Mouse (Mus musculus) lung, embryonic 15.5 days (tissue): ENCODE measurements around the gene Enkur. TPM values are rescaled to one million over a fixed set of nuclear protein-coding genes. Genes with fewer than 3 reads are reported as not detected.

Experiments
- ATAC-seq: fragments of 200-750 bp; cut with Nextera tagmentation; 2 replicates; pipeline ENCODE4 v1.8.0; 2017; ENCODE audit warnings: moderate number of reproducible peaks, borderline replicate concordance; ENCODE audit not compliant: low FRiP score, low TSS enrichment; ENCODE audit errors: extremely low read depth
- H3K27ac ChIP-seq: fragments of 300-500 bp; sonication (generic); 2 replicates; pipeline ENCODE4 v1.5.1; 2015; ENCODE audit warnings: moderate library complexity, mild to moderate bottlenecking, inconsistent platforms
- H3K27me3 ChIP-seq: fragments of 300-500 bp; sonication (generic); 2 replicates; pipeline ENCODE4 v1.6.1; 2015; ENCODE audit warnings: inconsistent platforms
- H3K36me3 ChIP-seq: fragments of 300-500 bp; sonication (generic); 2 replicates; pipeline ENCODE4 v1.6.1; 2015; ENCODE audit warnings: inconsistent platforms
- H3K4me1 ChIP-seq: fragments of 300-500 bp; sonication (generic); 2 replicates; pipeline ENCODE4 v1.6.1; 2015; ENCODE audit warnings: inconsistent platforms
- H3K4me2 ChIP-seq: fragments of 300-500 bp; sonication (generic); 2 replicates; pipeline ENCODE4 v1.6.1; 2015; ENCODE audit warnings: inconsistent platforms, mild to moderate bottlenecking, moderate library complexity
- H3K4me3 ChIP-seq: fragments of 300-500 bp; sonication (generic); 2 replicates; pipeline ENCODE4 v1.5.1; 2015; ENCODE audit warnings: mild to moderate bottlenecking, inconsistent platforms
- H3K9ac ChIP-seq: fragments of 300-500 bp; sonication (generic); 2 replicates; pipeline ENCODE4 v1.6.1; 2015; ENCODE audit warnings: inconsistent platforms
- H3K9me3 ChIP-seq: fragments of 300-500 bp; sonication (generic); 2 replicates; pipeline ENCODE4 v1.6.1; 2016; ENCODE audit warnings: inconsistent platforms
- WGBS: fragments of 180-500 bp; shearing (Covaris S2); methylation state at CpG from one replicate; pipeline ENCODE4 v1.1.7; 2015; 5-methylcytosine and 5-hydroxymethylcytosine counted together
- polyA plus RNA-seq: library from polyadenylated mRNA; unstranded; fragments of >200 nt; fragmentation: Nextera tagmentation; extraction: Ambion mirVana; gene quantifications from 2 replicates; pipeline ENCODE4 v1.2.1, GENCODE M21; 2015

Enkur gene
- polyA plus RNA-seq, 1 experiment from 2014 or later: 3.0 TPM

DNA sequence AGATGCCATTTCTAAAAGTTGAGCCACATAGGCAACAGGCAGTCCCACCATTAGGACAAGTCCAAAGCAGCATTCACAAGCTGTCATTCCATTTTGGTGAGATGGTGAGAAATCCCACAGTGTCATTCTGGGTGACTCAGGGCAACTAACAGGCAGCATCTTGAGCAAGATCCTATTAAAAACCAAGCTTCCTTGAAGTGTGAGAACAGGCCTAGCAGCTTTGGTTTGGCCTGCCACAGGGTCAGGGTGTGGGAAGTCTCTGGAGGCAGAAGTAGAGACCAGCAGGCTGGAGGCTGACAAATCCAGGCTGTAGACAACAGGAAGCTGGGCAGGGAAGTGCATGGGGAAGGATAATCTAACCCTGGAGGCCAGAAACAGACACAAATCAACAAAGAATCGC is 22.4 kb downstream of the Enkur start:
- H3K4me2 ChIP-seq: no peak overlapping the region
- no peak overlapping the region for H3K27ac ChIP-seq
- no peaks in the 10 kb centered on the region for H3K4me1 ChIP-seq
- H3K4me3 ChIP-seq: no peak overlapping the region
- WGBS: 63% methylated on average over 1 of the region's 1 CpGs
- no peak overlapping the region for H3K9ac ChIP-seq
- H3K27me3 ChIP-seq: no peaks in the 10 kb centered on the region
- H3K36me3 ChIP-seq: no peaks in the 10 kb centered on the region
- no peaks in the 10 kb centered on the region for H3K9me3 ChIP-seq
- ATAC-seq: no peak

DNA sequence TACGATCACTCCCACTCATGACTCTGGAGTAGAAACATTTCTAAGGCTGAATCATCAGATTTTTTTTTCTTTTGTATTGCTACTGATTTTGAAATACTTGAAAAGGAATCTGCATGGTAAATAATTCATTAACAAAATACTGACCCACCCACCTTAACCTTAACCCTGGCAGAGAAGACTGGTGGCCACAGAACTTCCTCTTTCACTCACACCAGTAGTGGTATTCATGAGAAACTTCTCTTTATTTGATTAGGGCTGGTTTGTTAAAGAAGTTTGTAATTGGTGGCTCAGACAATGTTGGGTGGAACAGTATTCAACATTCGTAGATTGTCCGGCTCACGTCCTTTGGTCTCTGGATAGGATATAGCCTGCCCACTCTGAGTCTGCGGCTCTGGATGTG is 26.0 kb downstream of the Enkur start:
- H3K27ac ChIP-seq: no peak overlapping the region
- H3K9ac ChIP-seq: no peak overlapping the region
- ATAC-seq: no peak
- no peaks in the 10 kb centered on the region for H3K36me3 ChIP-seq
- no peaks in the 10 kb centered on the region for H3K4me1 ChIP-seq
- WGBS: 88% methylated on average over 5 of the region's 5 CpGs
- no peaks in the 10 kb centered on the region for H3K27me3 ChIP-seq
- H3K4me3 ChIP-seq: no peak overlapping the region
- no peaks in the 10 kb centered on the region for H3K9me3 ChIP-seq
- H3K4me2 ChIP-seq: no peak overlapping the region

DNA sequence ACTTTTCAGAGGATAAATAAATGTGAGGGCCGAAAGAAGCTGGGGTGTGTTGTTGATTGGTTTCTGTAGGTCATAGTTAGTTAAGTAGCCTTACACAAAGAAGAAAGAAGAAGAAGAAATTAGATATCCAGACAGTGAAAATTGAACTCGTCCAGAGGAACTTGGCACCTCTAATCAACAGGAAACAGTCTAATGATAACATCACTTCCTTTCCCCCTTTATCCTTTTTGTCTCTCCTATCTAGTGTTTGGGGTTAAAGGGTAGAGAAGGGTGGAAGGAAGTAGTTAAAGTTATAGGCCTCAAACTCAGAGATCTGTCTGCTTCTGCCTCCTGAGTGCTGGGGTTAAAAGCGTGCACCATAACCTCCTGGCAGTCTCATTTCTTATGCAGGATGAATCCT is 32.4 kb downstream of the Enkur start:
- ATAC-seq: no peak
- WGBS: 68% methylated on average over 3 of the region's 3 CpGs
- no peaks in the 10 kb centered on the region for H3K9me3 ChIP-seq
- no peak overlapping the region for H3K9ac ChIP-seq
- no peaks in the 10 kb centered on the region for H3K27me3 ChIP-seq
- no peaks in the 10 kb centered on the region for H3K4me1 ChIP-seq
- H3K36me3 ChIP-seq: no peaks in the 10 kb centered on the region
- no peak overlapping the region for H3K4me2 ChIP-seq
- no peak overlapping the region for H3K4me3 ChIP-seq
- no peak overlapping the region for H3K27ac ChIP-seq

DNA sequence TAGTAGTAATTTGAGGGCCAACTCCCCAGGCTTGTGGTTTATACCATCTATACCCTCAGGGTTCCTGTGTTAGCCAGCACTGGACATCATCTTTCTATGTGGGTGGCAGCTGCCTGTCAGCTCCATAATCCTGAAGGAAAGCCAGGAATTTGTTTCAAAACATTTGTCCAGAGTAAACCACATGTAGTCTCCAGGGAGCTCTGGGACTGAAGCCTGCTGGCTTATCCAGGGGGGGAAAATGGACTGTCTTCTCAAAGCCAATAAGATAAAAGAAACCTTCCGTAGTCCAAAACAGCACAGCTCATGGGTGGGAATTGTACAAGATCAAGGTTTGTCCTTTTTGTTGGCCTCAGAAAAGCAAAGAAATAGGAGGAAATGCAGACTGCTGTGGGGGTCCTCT is 37.2 kb downstream of the Enkur start:
- no peak overlapping the region for H3K4me3 ChIP-seq
- H3K27ac ChIP-seq: no peak overlapping the region
- WGBS: 84% methylated on average over 1 of the region's 1 CpGs
- H3K9ac ChIP-seq: no peak overlapping the region
- ATAC-seq: no peak
- H3K36me3 ChIP-seq: no peaks in the 10 kb centered on the region
- H3K27me3 ChIP-seq: no peaks in the 10 kb centered on the region
- H3K9me3 ChIP-seq: no peaks in the 10 kb centered on the region
- H3K4me2 ChIP-seq: no peak overlapping the region
- no peaks in the 10 kb centered on the region for H3K4me1 ChIP-seq

DNA sequence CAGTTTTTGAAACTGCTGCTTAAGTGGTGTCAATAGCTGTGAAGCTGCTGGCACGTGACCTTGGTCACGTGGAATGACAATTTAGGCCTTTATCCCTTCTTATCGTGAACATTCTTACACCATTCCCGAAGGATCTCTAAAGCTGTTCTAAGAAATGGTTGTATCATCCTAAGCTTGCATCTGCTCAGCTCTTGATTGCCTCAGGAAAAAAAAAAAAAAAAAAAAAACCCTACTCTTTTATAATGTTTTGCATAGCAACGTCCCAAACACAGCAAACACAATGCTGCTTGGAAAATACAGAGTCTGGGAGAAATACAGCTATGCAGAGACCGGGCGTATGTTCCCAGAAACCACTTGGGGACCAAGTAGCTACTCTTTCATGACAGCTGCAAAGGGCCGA is 40.9 kb downstream of the Enkur start:
- Histone ChIP-seq H3K9me3 (no peaks in the 10 kb centered on the region), H3K9ac (no peak overlapping the region), H3K36me3 (no peaks in the 10 kb centered on the region), H3K4me2 (no peak overlapping the region), H3K4me1 (no peaks in the 10 kb centered on the region), H3K27ac (no peak overlapping the region), H3K4me3 (no peak overlapping the region), H3K27me3 (no peaks in the 10 kb centered on the region)
- ATAC-seq: no peak
- WGBS: 77% methylated on average over 8 of the region's 8 CpGs

DNA sequence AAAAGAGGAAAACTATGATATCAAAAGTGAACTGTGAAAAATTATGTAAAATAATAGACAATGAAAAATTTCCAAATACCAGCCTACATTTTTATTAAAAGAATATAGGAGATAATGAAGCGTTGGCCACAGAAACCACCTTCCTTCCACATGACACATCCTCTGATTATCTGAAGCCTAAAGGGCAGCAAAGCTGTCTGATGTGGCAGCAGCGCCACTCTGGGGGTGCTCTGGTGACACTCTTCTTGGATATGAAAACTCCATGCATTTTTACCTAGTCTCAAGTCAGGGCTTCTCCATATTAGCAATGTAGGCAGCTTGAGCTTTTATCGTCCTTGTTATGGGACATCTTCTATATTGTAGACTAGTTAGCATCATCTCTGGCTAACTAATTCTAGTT is 51.7 kb downstream of the Enkur start:
- Histone ChIP-seq H3K36me3 (no peaks in the 10 kb centered on the region), H3K9me3 (no peaks in the 10 kb centered on the region), H3K4me3 (no peak overlapping the region), H3K4me1 (no peaks in the 10 kb centered on the region), H3K9ac (no peak overlapping the region), H3K27ac (no peak overlapping the region), H3K4me2 (no peak overlapping the region), H3K27me3 (no peaks in the 10 kb centered on the region)
- 91% methylated on average over 3 of the region's 3 CpGs for WGBS
- no peak for ATAC-seq

DNA sequence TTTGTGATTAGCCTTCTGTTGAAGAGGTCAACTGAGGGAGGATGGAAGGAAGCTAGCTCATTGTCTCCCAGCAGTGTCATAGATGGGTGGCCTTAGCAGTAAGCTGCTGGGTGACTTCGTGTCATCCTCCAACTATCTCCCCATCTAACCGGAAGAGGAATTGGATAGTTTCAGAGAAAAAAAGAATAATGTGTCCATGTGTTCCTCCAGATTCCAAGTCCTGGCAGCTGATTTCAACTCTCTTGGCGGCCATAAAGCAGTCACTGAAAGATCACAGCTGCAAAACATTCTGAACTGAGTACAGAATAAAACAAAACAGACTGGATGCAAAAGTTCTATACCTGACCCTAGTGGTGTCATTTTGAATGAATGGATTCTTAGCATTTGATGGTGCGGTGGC is 58.0 kb downstream of the Enkur start:
- Histone ChIP-seq H3K9ac (no peak overlapping the region), H3K27me3 (no peaks in the 10 kb centered on the region), H3K36me3 (no peaks in the 10 kb centered on the region), H3K4me1 (peaks cover 9% of the 10 kb centered on the region; the same call in 1 of the 2 replicates), H3K4me2 (no peak overlapping the region), H3K4me3 (no peak overlapping the region), H3K27ac (no peak overlapping the region), H3K9me3 (no peaks in the 10 kb centered on the region)
- WGBS: 51% methylated on average over 4 of the region's 4 CpGs
- peak; percentile 29; the same call in 1 of the 2 replicates for ATAC-seq

DNA sequence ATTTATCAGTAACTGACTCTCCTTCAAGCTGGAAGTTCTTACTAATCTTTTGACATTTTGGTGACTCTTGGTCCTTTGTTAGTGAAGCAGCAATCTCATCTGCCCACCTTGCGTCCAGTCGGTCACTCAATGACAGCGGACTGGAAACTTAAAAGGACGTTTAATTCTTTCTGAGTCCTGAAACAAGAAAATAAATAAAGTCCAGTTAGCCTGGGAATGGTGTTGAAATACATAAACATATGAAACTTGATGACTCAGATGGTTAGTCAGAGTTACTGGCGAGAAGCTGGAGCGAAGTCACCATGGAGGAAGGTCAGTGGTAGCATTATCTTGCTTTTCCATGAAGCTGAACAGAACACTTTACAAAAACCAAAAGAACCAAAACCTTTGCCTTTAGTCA is 58.7 kb downstream of the Enkur start:
- 60% methylated on average over 6 of the region's 6 CpGs for WGBS
- Histone ChIP-seq H3K4me1 (peaks cover 9% of the 10 kb centered on the region; the same call in 1 of the 2 replicates), H3K9ac (no peak overlapping the region), H3K9me3 (no peaks in the 10 kb centered on the region), H3K27me3 (no peaks in the 10 kb centered on the region), H3K27ac (no peak overlapping the region), H3K4me3 (no peak overlapping the region), H3K36me3 (no peaks in the 10 kb centered on the region), H3K4me2 (no peak overlapping the region)
- no peak for ATAC-seq

DNA sequence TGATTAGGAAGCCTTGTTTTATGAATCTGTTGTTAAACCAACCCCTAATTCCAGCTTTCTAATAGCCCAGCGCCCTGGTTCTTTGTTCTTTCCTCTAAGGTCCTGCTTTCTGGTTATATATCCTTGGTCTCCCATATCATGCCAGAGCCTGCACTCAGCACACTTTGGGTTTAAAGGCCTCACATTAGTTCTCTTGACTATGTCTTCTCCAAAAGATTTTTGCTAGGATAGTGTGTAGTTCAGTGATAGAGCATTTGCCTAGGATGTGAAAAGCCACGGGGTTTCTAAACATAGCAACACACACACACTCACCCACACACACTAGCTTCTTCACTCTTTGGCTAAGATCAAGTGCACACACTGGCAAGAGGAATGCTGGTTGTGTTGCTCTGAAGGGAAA is 62.5 kb downstream of the Enkur start:
- H3K27me3 ChIP-seq: no peaks in the 10 kb centered on the region
- no peaks in the 10 kb centered on the region for H3K36me3 ChIP-seq
- peak overlapping the region; percentile 50 for H3K4me3 ChIP-seq
- H3K27ac ChIP-seq: no peak overlapping the region
- peaks cover 9% of the 10 kb centered on the region; the same call in 1 of the 2 replicates for H3K4me1 ChIP-seq
- 0 out of 2 replicates have a peak overlapping the region, but pooled peaks have one; percentile 53 for H3K9ac ChIP-seq
- H3K9me3 ChIP-seq: no peaks in the 10 kb centered on the region
- peak overlapping the region; percentile 97 for H3K4me2 ChIP-seq
- 20% methylated on average over 2 of the region's 2 CpGs for WGBS
- ATAC-seq: no peak

DNA sequence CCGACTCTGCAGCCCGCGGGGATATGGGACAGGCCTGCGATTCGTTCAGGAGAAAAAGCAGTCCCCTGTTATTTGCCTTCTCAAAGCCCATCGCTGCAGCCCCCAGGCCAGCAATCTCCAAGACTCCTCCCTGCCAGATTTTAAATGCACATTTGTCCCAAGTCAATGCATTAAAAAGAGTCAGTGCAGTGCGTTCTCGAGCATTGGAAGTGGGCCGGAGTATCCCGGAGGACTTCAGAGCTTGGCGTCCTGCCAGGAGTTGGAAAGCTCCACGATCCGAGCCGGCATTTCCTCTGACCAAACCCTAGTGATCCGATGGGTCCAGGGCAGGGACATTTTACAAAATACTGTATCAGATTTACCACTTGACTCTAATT is 63.0 kb downstream of the Enkur start:
- WGBS: 1% methylated on average over 15 of the region's 15 CpGs
- no peaks in the 10 kb centered on the region for H3K9me3 ChIP-seq
- H3K4me3 ChIP-seq: peak overlapping the region; percentile 50
- peak overlapping the region; percentile 97 for H3K4me2 ChIP-seq
- peak overlapping the region; percentile 53 for H3K9ac ChIP-seq
- H3K27ac ChIP-seq: peak overlapping the region; percentile 55
- H3K27me3 ChIP-seq: no peaks in the 10 kb centered on the region
- peaks cover 9% of the 10 kb centered on the region; the same call in 1 of the 2 replicates for H3K4me1 ChIP-seq
- no peaks in the 10 kb centered on the region for H3K36me3 ChIP-seq
- ATAC-seq: peak; percentile 85

DNA sequence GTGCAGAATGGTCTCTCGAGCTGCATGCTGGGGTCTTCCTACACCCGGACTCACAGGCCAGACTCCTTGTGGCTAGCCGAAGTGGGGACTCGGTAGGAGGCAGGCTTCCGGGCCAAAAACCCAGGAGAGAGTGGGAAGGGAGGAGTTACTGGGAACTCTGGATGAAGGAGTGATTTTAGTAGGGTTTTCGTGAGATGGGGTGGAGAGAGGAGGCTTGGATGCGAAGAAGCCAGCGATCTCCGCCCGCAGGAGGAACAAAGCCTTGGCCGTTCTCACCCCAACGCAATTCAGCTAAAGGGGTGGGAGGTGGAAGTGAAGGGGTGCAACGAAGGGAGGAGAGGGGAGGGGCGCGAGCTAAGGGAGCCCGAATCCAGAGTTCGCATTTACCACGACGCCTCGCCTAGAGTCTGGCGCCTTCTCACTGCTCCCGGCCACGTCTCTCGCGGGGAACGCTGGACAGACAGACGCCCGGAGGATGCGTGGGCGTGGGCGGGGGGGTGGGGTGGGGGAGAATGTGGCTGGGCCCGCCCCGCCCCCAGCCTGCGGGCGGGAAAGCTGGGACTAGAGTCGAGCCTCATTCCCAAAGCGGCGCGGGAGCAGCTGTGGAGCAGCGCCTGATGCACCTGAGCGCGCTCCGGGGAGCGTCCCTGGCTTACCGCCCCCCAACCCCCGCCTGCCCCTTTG is 63.5 kb downstream of the Enkur start:
- ATAC-seq: peak; percentile 75
- Histone ChIP-seq H3K36me3 (no peaks in the 10 kb centered on the region), H3K9ac (peak overlapping the region; percentile 53), H3K9me3 (no peaks in the 10 kb centered on the region), H3K4me2 (peak overlapping the region; percentile 97), H3K27me3 (no peaks in the 10 kb centered on the region), H3K4me3 (peak overlapping the region; percentile 50), H3K4me1 (peaks cover 5% of the 10 kb centered on the region; the same call in 1 of the 2 replicates), H3K27ac (peak overlapping the region; percentile 55)
- under 1% methylated on average over 46 of the region's 46 CpGs for WGBS

DNA sequence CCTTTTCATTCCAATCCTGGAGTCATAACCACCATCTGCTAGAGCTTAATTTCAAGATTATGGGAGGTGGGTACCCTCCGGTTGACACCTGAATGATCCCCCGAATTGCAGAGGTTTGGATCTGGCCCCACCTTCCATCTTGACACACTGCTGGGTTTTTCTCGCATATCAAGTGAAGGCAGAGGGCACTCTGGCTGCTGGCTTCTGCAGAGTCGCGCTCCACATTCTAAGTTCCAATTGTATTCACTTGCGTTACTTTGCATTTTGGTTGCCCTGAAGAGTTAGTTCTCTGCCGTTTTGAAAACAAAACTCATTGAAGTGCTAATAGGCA is 64.0 kb downstream of the Enkur start:
- peak overlapping the region; percentile 53 for H3K9ac ChIP-seq
- peak overlapping the region; percentile 55 for H3K27ac ChIP-seq
- H3K9me3 ChIP-seq: no peaks in the 10 kb centered on the region
- ATAC-seq: peak; percentile 12; the same call in 1 of the 2 replicates
- H3K4me1 ChIP-seq: peaks cover 5% of the 10 kb centered on the region; the same call in 1 of the 2 replicates
- H3K4me3 ChIP-seq: peak overlapping the region; percentile 50
- H3K27me3 ChIP-seq: no peaks in the 10 kb centered on the region
- 10% methylated on average over 7 of the region's 7 CpGs for WGBS
- H3K4me2 ChIP-seq: peak overlapping the region; percentile 97
- H3K36me3 ChIP-seq: no peaks in the 10 kb centered on the region
